Mouse (Mus musculus) ES-Bruce4 (cell line): ENCODE results near the gene Plekhg6. TPM values are rescaled to one million over a fixed set of nuclear protein-coding genes. Genes with fewer than 3 reads are reported as not detected.

Experiments
- H3K27ac ChIP-seq: 2 replicates; pipeline ENCODE4 v1.5.1; 2012; ENCODE audit warnings: low read length, inconsistent platforms; ENCODE audit not compliant: insufficient read depth
- H3K27me3 ChIP-seq: 2 replicates; pipeline ENCODE4 v1.6.1; 2012; ENCODE audit warnings: mild to moderate bottlenecking, low read length, inconsistent platforms; ENCODE audit not compliant: control insufficient read depth, poor library complexity, insufficient read depth, severe bottlenecking
- H3K36me3 ChIP-seq: 2 replicates; pipeline ENCODE4 v1.6.1; 2012; ENCODE audit warnings: inconsistent platforms, mild to moderate bottlenecking, low read length, moderate library complexity; ENCODE audit not compliant: control insufficient read depth, poor library complexity, insufficient read depth, severe bottlenecking
- H3K4me1 ChIP-seq: one replicate; pipeline ENCODE4 v1.8.1; 2011; ENCODE audit warnings: low read length; ENCODE audit not compliant: control insufficient read depth, insufficient read depth
- H3K4me3 ChIP-seq: 2 replicates; pipeline ENCODE4 v1.5.1; 2011; ENCODE audit warnings: low read depth, mild to moderate bottlenecking, low read length
- H3K9ac ChIP-seq: 2 replicates; pipeline ENCODE4 v1.6.1; 2012; ENCODE audit warnings: low read depth, mild to moderate bottlenecking, inconsistent platforms; ENCODE audit not compliant: poor library complexity, severe bottlenecking
- H3K9me3 ChIP-seq: replicated peaks from 2 replicates; pipeline ENCODE4 v1.6.1; 2012; ENCODE audit warnings: mild to moderate bottlenecking, low read length, inconsistent platforms; ENCODE audit not compliant: control insufficient read depth, poor library complexity, insufficient read depth, severe bottlenecking
- CTCF ChIP-seq: IDR thresholded peaks from one replicate; pipeline ENCODE4 v1.8.1; 2011; ENCODE audit warnings: low read depth, low read length
- EP300 ChIP-seq: IDR thresholded peaks from 2 replicates; pipeline ENCODE4 v1.6.1; 2011; ENCODE audit warnings: low read depth, low read length; ENCODE audit not compliant: insufficient read depth
- POLR2A ChIP-seq: IDR thresholded peaks from one replicate; pipeline ENCODE4 v1.8.1; 2011; ENCODE audit warnings: low read length; ENCODE audit not compliant: insufficient read depth
- polyA plus RNA-seq: library from polyadenylated mRNA; stranded (reverse); fragments of >200 nt; gene quantifications from 2 replicates; pipeline ENCODE4 v1.2.4, GENCODE M21; 2011; ENCODE audit warnings: low read depth; ENCODE audit not compliant: missing spikeins, insufficient read depth, insufficient read length

Gene Plekhg6
- polyA plus RNA-seq, 1 experiment = 2.5 TPM

DNA sequence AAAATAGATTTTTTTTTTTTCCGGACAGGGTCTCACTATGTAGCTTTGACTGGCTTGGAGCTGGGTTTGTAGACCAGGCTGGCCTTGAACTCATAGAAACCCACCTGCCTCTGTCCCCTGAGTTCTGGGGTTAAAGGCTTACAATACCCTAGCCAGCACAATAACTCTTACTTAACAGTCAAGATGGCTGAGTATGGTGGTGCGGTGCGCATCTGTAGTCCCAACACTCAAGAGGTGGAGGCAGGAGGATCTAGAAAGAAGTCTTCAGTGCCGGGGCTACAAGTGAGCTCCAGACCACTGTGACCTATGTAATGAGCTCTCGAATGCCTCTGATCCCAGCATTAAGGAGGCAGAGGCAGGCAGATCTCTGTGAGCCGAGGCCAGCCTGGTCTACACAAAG lies 31.1 kb upstream of the Plekhg6 start:
- TF ChIP-seq CTCF (no peak), EP300 (no peak), POLR2A (no peak)
- Histone ChIP-seq H3K9me3 (no peaks in the 10 kb centered on the region), H3K4me3 (no peak overlapping the region), H3K4me1 (peaks cover 6% of the 10 kb centered on the region), H3K36me3 (no peaks in the 10 kb centered on the region), H3K27me3 (no peaks in the 10 kb centered on the region), H3K9ac (no peak overlapping the region), H3K27ac (peak overlapping the region; percentile 88)

DNA sequence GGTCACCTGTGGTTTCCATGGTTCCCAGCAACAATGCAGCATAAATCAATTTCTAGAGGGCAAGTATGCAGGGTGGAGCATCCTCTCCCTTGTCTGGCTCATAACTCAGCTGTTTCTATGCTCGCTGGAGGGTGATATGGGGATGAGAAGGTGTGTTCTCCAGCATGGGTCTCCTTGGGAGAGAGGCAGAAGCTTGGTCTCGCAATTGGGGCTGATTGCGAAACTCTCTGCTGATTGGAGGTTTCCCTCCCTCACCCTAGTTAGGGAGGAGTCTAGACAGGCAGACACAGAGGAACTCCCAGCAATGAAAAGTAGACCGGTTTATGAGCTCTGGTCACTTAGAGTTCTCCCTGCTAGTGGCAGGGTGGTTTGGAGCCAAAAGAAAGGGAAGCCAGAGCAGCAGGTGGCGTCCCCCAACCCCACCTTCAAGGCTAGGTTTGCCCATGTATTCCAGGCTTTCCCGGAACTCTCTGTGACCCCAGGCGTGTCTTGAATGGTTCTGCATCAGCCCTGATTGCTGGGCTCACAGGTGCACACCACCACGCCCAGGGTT lies 30.5 kb upstream of the Plekhg6 start:
- TF ChIP-seq POLR2A (no peak), CTCF (no peak), EP300 (peak; percentile 82)
- Histone ChIP-seq H3K9me3 (no peaks in the 10 kb centered on the region), H3K27me3 (no peaks in the 10 kb centered on the region), H3K4me3 (peak overlapping the region; percentile 47), H3K4me1 (peaks cover 6% of the 10 kb centered on the region), H3K9ac (peak overlapping the region; percentile 39; the same call in 1 of the 2 replicates), H3K27ac (peak overlapping the region; percentile 85), H3K36me3 (no peaks in the 10 kb centered on the region)

- Histone ChIP-seq H3K9ac (peak overlapping the region; percentile 39), H3K4me3 (peak overlapping the region; percentile 47), H3K4me1 (peaks cover 7% of the 10 kb centered on the region), H3K36me3 (no peaks in the 10 kb centered on the region), H3K9me3 (no peaks in the 10 kb centered on the region), H3K27me3 (no peaks in the 10 kb centered on the region), H3K27ac (peak overlapping the region; percentile 85)
- TF ChIP-seq CTCF = no peak
Observed at GRCm38 (mm10) chr6:125410551-125410950, 30.0 kb upstream of the Plekhg6 start.

GRCm38 (mm10) chr6:125407657-125408056 lies 27.1 kb upstream of the Plekhg6 start:
- no peak overlapping the region for H3K27ac ChIP-seq
- H3K27me3 ChIP-seq = no peaks in the 10 kb centered on the region
- no peak overlapping the region for H3K9ac ChIP-seq
- peaks cover 4% of the 10 kb centered on the region for H3K4me1 ChIP-seq
- no peak overlapping the region for H3K4me3 ChIP-seq
- no peak for TF ChIP-seq EP300
- no peak for TF ChIP-seq CTCF
- TF ChIP-seq POLR2A = no peak
- H3K9me3 ChIP-seq = no peaks in the 10 kb centered on the region
- no peaks in the 10 kb centered on the region for H3K36me3 ChIP-seq

DNA sequence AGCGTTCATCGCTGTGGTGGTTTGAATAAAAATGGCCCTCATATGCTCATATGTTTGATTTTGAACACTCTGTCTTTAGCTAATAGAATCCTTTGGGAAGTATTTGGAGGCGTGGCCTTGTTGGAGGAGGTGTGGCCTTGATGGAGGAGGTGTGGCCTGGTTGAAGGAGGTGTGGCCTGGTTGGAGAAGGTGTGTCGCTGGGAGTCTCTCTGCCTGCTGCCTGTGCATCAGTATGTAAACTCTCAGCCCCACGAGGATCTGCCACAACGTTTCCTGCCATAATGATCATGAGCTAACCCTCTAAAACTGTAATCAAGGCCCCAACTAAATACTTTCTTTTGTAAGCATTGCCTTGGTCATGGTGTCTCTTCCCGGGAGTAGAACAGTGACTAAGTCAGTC lies 26.6 kb upstream of the Plekhg6 start:
- H3K4me1 ChIP-seq = peaks cover 4% of the 10 kb centered on the region
- no peaks in the 10 kb centered on the region for H3K9me3 ChIP-seq
- H3K36me3 ChIP-seq = no peaks in the 10 kb centered on the region
- no peak overlapping the region for H3K4me3 ChIP-seq
- H3K27me3 ChIP-seq = no peaks in the 10 kb centered on the region
- no peak overlapping the region for H3K9ac ChIP-seq
- no peak overlapping the region for H3K27ac ChIP-seq
- TF ChIP-seq EP300 (no peak), CTCF (no peak), POLR2A (no peak)

GRCm38 (mm10) chr6:125405461-125406382 lies 25.1 kb upstream of the Plekhg6 start:
- Histone ChIP-seq H3K4me1 (peaks cover 1% of the 10 kb centered on the region), H3K9me3 (no peaks in the 10 kb centered on the region), H3K27me3 (no peaks in the 10 kb centered on the region), H3K4me3 (no peak overlapping the region), H3K9ac (no peak overlapping the region; the same call in 1 of the 2 replicates), H3K27ac (peak overlapping the region; percentile 30; the same call in 1 of the 2 replicates), H3K36me3 (no peaks in the 10 kb centered on the region)
- TF ChIP-seq EP300 (no peak), CTCF (peak; percentile 29)
